Mouse (Mus musculus): ENCODE data around the gene Miga2. TPM values are rescaled to one million over a fixed set of nuclear protein-coding genes. Genes with fewer than 3 reads are reported as not detected.

The Miga2 gene
- polyA plus RNA-seq, 1 experiment from 2014 or later: 38.7 TPM

GRCm38 (mm10) chr2:30371544-30371943 is 7.5 kb downstream of the Miga2 start:
- H3K27ac ChIP-seq (ENCODE audit: low read length): no peak overlapping the region
- peaks cover 79% of the 10 kb centered on the region for H3K36me3 ChIP-seq (ENCODE audit: control insufficient read depth, insufficient read depth)
- H3K4me2 ChIP-seq (ENCODE audit: low read depth, low read length): no peak overlapping the region
- H3K9ac ChIP-seq (ENCODE audit: low read length): no peak overlapping the region
- no peak overlapping the region for H3K4me3 ChIP-seq (ENCODE audit: low read length)
- no peak for ATAC-seq (replicated peaks; ENCODE audit: extremely low read depth, insufficient read depth, low FRiP score)
- peaks cover 1% of the 10 kb centered on the region for H3K4me1 ChIP-seq (ENCODE audit: control insufficient read depth, insufficient read depth, low read length)
- H3K27me3 ChIP-seq (ENCODE audit: control insufficient read depth, insufficient read depth, low read length): no peaks in the 10 kb centered on the region
- WGBS: 87% methylated on average over 8 of the region's 8 CpGs
- H3K9me3 ChIP-seq (replicated peaks; ENCODE audit: control insufficient read depth, low read length): no peaks in the 10 kb centered on the region

- Histone ChIP-seq H3K9me3 (replicated peaks; ENCODE audit: control insufficient read depth, low read length) (no peaks in the 10 kb centered on the region), H3K9ac (ENCODE audit: low read length) (no peak overlapping the region), H3K27ac (ENCODE audit: low read length) (no peak overlapping the region), H3K36me3 (ENCODE audit: control insufficient read depth, insufficient read depth) (peaks cover 85% of the 10 kb centered on the region), H3K4me2 (ENCODE audit: low read depth, low read length) (no peak overlapping the region), H3K27me3 (ENCODE audit: control insufficient read depth, insufficient read depth, low read length) (no peaks in the 10 kb centered on the region), H3K4me1 (ENCODE audit: control insufficient read depth, insufficient read depth, low read length) (no peaks in the 10 kb centered on the region), H3K4me3 (ENCODE audit: low read length) (no peak overlapping the region)
- WGBS: 93% methylated on average over 5 of the region's 5 CpGs
- no peak for ATAC-seq (replicated peaks; ENCODE audit: extremely low read depth, insufficient read depth, low FRiP score)
These were observed 8.7 kb downstream of the Miga2 start for GRCm38 (mm10) chr2:30372726-30373125.

GRCm38 (mm10) chr2:30375893-30376292 is 11.9 kb downstream of the Miga2 start:
- Histone ChIP-seq H3K4me3 (ENCODE audit: low read length) (no peak overlapping the region), H3K9ac (ENCODE audit: low read length) (no peak overlapping the region), H3K4me2 (ENCODE audit: low read depth, low read length) (no peak overlapping the region), H3K27me3 (ENCODE audit: control insufficient read depth, insufficient read depth, low read length) (no peaks in the 10 kb centered on the region), H3K9me3 (replicated peaks; ENCODE audit: control insufficient read depth, low read length) (no peaks in the 10 kb centered on the region), H3K4me1 (ENCODE audit: control insufficient read depth, insufficient read depth, low read length) (no peaks in the 10 kb centered on the region), H3K27ac (ENCODE audit: low read length) (no peak overlapping the region), H3K36me3 (ENCODE audit: control insufficient read depth, insufficient read depth) (peaks cover 74% of the 10 kb centered on the region)
- 93% methylated on average over 10 of the region's 10 CpGs for WGBS
- ATAC-seq (replicated peaks; ENCODE audit: extremely low read depth, insufficient read depth, low FRiP score): no peak

GRCm38 (mm10) chr2:30377721-30378120 is 13.7 kb downstream of the Miga2 start:
- Histone ChIP-seq H3K9ac (ENCODE audit: low read length) (no peak overlapping the region), H3K27me3 (ENCODE audit: control insufficient read depth, insufficient read depth, low read length) (no peaks in the 10 kb centered on the region), H3K4me3 (ENCODE audit: low read length) (no peak overlapping the region), H3K9me3 (replicated peaks; ENCODE audit: control insufficient read depth, low read length) (no peaks in the 10 kb centered on the region), H3K36me3 (ENCODE audit: control insufficient read depth, insufficient read depth) (peaks cover 73% of the 10 kb centered on the region), H3K27ac (ENCODE audit: low read length) (no peak overlapping the region), H3K4me1 (ENCODE audit: control insufficient read depth, insufficient read depth, low read length) (no peaks in the 10 kb centered on the region), H3K4me2 (ENCODE audit: low read depth, low read length) (no peak overlapping the region)
- 75% methylated on average over 5 of the region's 5 CpGs for WGBS
- ATAC-seq (replicated peaks; ENCODE audit: extremely low read depth, insufficient read depth, low FRiP score): no peak

- Histone ChIP-seq H3K36me3 (ENCODE audit: control insufficient read depth, insufficient read depth) (peaks cover 73% of the 10 kb centered on the region), H3K9me3 (replicated peaks; ENCODE audit: control insufficient read depth, low read length) (no peaks in the 10 kb centered on the region), H3K27me3 (ENCODE audit: control insufficient read depth, insufficient read depth, low read length) (no peaks in the 10 kb centered on the region), H3K4me1 (ENCODE audit: control insufficient read depth, insufficient read depth, low read length) (no peaks in the 10 kb centered on the region), H3K4me3 (ENCODE audit: low read length) (no peak overlapping the region), H3K9ac (ENCODE audit: low read length) (no peak overlapping the region), H3K27ac (ENCODE audit: low read length) (no peak overlapping the region), H3K4me2 (ENCODE audit: low read depth, low read length) (no peak overlapping the region)
- WGBS: 78% methylated on average over 7 of the region's 7 CpGs
- ATAC-seq (replicated peaks; ENCODE audit: extremely low read depth, insufficient read depth, low FRiP score): no peak
These were observed 15.3 kb downstream of the Miga2 start for GRCm38 (mm10) chr2:30379307-30379706.

GRCm38 (mm10) chr2:30380564-30381376 is 16.7 kb downstream of the Miga2 start:
- H3K9ac ChIP-seq (ENCODE audit: low read length): no peak overlapping the region
- H3K4me2 ChIP-seq (ENCODE audit: low read depth, low read length): no peak overlapping the region
- H3K27me3 ChIP-seq (ENCODE audit: control insufficient read depth, insufficient read depth, low read length): no peaks in the 10 kb centered on the region
- no peak for ATAC-seq (replicated peaks; ENCODE audit: extremely low read depth, insufficient read depth, low FRiP score)
- no peaks in the 10 kb centered on the region for H3K4me1 ChIP-seq (ENCODE audit: control insufficient read depth, insufficient read depth, low read length)
- H3K4me3 ChIP-seq (ENCODE audit: low read length): no peak overlapping the region
- H3K9me3 ChIP-seq (replicated peaks; ENCODE audit: control insufficient read depth, low read length): no peaks in the 10 kb centered on the region
- peaks cover 67% of the 10 kb centered on the region for H3K36me3 ChIP-seq (ENCODE audit: control insufficient read depth, insufficient read depth)
- WGBS: 84% methylated on average over 10 of the region's 10 CpGs
- H3K27ac ChIP-seq (ENCODE audit: low read length): no peak overlapping the region

- peaks cover 61% of the 10 kb centered on the region for H3K36me3 ChIP-seq (ENCODE audit: control insufficient read depth, insufficient read depth)
- H3K9me3 ChIP-seq (replicated peaks; ENCODE audit: control insufficient read depth, low read length): no peaks in the 10 kb centered on the region
- H3K27me3 ChIP-seq (ENCODE audit: control insufficient read depth, insufficient read depth, low read length): no peaks in the 10 kb centered on the region
- no peak overlapping the region for H3K4me2 ChIP-seq (ENCODE audit: low read depth, low read length)
- H3K9ac ChIP-seq (ENCODE audit: low read length): no peak overlapping the region
- H3K27ac ChIP-seq (ENCODE audit: low read length): no peak overlapping the region
- ATAC-seq (replicated peaks; ENCODE audit: extremely low read depth, insufficient read depth, low FRiP score): no peak
- no peaks in the 10 kb centered on the region for H3K4me1 ChIP-seq (ENCODE audit: control insufficient read depth, insufficient read depth, low read length)
- WGBS: 90% methylated on average over 4 of the region's 4 CpGs
- H3K4me3 ChIP-seq (ENCODE audit: low read length): no peak overlapping the region
These were observed 17.3 kb downstream of the Miga2 start for GRCm38 (mm10) chr2:30381377-30381725.

- H3K27ac ChIP-seq (ENCODE audit: low read length): no peak overlapping the region
- H3K4me3 ChIP-seq (ENCODE audit: low read length): no peak overlapping the region
- H3K9me3 ChIP-seq (replicated peaks; ENCODE audit: control insufficient read depth, low read length): no peaks in the 10 kb centered on the region
- no peak overlapping the region for H3K9ac ChIP-seq (ENCODE audit: low read length)
- H3K36me3 ChIP-seq (ENCODE audit: control insufficient read depth, insufficient read depth): peaks cover 33% of the 10 kb centered on the region
- ATAC-seq (replicated peaks; ENCODE audit: extremely low read depth, insufficient read depth, low FRiP score): no peak
- H3K4me1 ChIP-seq (ENCODE audit: control insufficient read depth, insufficient read depth, low read length): no peaks in the 10 kb centered on the region
- WGBS: 71% methylated on average over 5 of the region's 5 CpGs
- H3K4me2 ChIP-seq (ENCODE audit: low read depth, low read length): no peak overlapping the region
- no peaks in the 10 kb centered on the region for H3K27me3 ChIP-seq (ENCODE audit: control insufficient read depth, insufficient read depth, low read length)
These were observed 20.8 kb downstream of the Miga2 start for GRCm38 (mm10) chr2:30384814-30385213.

GRCm38 (mm10) chr2:30385591-30385990 is 21.6 kb downstream of the Miga2 start:
- Histone ChIP-seq H3K36me3 (ENCODE audit: control insufficient read depth, insufficient read depth) (peaks cover 33% of the 10 kb centered on the region), H3K9ac (ENCODE audit: low read length) (no peak overlapping the region), H3K27me3 (ENCODE audit: control insufficient read depth, insufficient read depth, low read length) (no peaks in the 10 kb centered on the region), H3K9me3 (replicated peaks; ENCODE audit: control insufficient read depth, low read length) (no peaks in the 10 kb centered on the region), H3K4me2 (ENCODE audit: low read depth, low read length) (no peak overlapping the region), H3K4me1 (ENCODE audit: control insufficient read depth, insufficient read depth, low read length) (0 out of 2 replicates have a peak, but pooled peaks cover under 1% of the 10 kb centered on the region), H3K4me3 (ENCODE audit: low read length) (no peak overlapping the region), H3K27ac (ENCODE audit: low read length) (no peak overlapping the region)
- ATAC-seq (replicated peaks; ENCODE audit: extremely low read depth, insufficient read depth, low FRiP score): no peak
- 80% methylated on average over 4 of the region's 4 CpGs for WGBS
